Mouse (Mus musculus) brain, embryonic 14.5 days (tissue): ENCODE measurements around the gene Nr1i3.

Experiments
- CTCF ChIP-seq: fragments of 200-500 bp; IDR thresholded peaks from 2 replicates; pipeline ENCODE4 v1.5.1; 2012; ENCODE audit warnings: inconsistent platforms, mild to moderate bottlenecking, moderate library complexity, borderline replicate concordance; ENCODE audit not compliant: insufficient read depth, insufficient read length; ENCODE audit errors: extremely low read depth
- POLR2A ChIP-seq: fragments of 200-500 bp; IDR thresholded peaks from 2 replicates; pipeline ENCODE4 v1.6.1; 2012; ENCODE audit warnings: mild to moderate bottlenecking, inconsistent platforms, borderline replicate concordance; ENCODE audit not compliant: poor library complexity, insufficient read depth, insufficient read length, severe bottlenecking; ENCODE audit errors: extremely low read depth

DNA sequence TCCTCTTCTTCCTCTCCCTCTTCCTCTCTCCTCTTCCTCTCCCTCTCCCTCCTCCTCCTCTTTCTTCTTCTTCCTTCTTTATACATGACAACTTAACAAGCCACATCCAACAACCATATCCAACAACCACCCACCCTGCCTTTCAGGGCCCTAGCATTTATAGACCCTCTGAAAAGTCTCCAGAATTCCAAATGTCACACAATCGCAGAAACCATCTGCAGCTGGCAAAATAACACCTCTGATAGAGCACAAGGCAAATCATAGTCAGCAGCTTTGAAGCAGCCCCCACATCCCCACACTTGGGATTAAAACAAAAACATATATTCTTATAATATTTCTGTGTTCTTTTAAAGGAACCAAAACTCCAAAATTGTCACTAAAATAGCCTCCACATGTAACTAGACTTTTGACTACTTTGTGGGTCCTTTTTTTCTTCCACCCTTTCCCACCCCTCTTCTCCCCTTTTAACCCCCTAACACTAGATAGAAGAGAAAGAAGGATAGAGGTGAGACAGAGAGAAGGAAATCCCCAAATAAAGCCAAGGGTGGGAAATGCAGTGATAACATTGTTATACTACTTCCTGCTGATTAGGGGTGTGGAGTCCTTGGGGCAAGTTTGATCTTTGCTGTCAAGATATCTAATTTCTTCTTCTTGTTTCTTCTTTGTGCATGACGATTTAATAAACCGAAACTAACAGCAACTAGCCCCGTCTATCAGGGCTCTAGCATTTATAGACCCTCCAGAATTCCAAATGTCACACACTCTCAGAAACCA is 52.4 kb downstream of the Nr1i3 start:
- TF ChIP-seq CTCF (no peak), POLR2A (no peak)
